Mouse (Mus musculus) CH12.LX (cell line): Measurements from ENCODE around the gene Asl. TPM values are rescaled to one million over a fixed set of nuclear protein-coding genes. Genes with fewer than 3 reads are reported as not detected.

ENCODE experiments used
- DNase-seq: peaks from one replicate; pipeline ENCODE4 v3.0.0-alpha.2; 2013; ENCODE audit errors: extremely low read depth
- H3K27ac ChIP-seq: 2 replicates; pipeline ENCODE4 v1.5.1; 2012; ENCODE audit warnings: low read depth, mild to moderate bottlenecking, control low read depth, moderate library complexity; ENCODE audit not compliant: insufficient read depth
- H3K27me3 ChIP-seq: replicated peaks from 2 replicates; pipeline ENCODE3; 2012; ENCODE audit warnings: inconsistent platforms
- H3K36me3 ChIP-seq, 2 experiments: replicated peaks in 1 of 2; 2 replicates each; pipeline versions ENCODE3 to v1.6.1; 2012; ENCODE audit warnings: inconsistent platforms in 1 of 2, low read length in 1 of 2, mild to moderate bottlenecking in 1 of 2, mixed read lengths in 1 of 2, moderate library complexity in 1 of 2; ENCODE audit not compliant: control insufficient read depth in 1 of 2, insufficient read depth in 1 of 2
- H3K4me1 ChIP-seq, 2 experiments: 2 replicates each; pipeline ENCODE4 v1.6.1; 2012; ENCODE audit warnings: inconsistent platforms in 1 of 2, moderate library complexity in 1 of 2; ENCODE audit not compliant: insufficient read depth in 2 of 2, control insufficient read depth in 1 of 2
- H3K4me2 ChIP-seq: 2 replicates; pipeline ENCODE4 v1.6.1; 2012; ENCODE audit warnings: low read depth, mild to moderate bottlenecking, control low read depth; ENCODE audit not compliant: poor library complexity, insufficient read depth, severe bottlenecking
- H3K4me3 ChIP-seq, 3 experiments: fragments of 150-350 bp in 1 of 3; sonication (generic) in 1 of 3; replicated peaks in 1 of 3; 2 replicates each; pipeline versions ENCODE3 to v1.5.1; 2011 to 2012; ENCODE audit warnings: low read depth in 2 of 3, low read length in 2 of 3, mild to moderate bottlenecking in 2 of 3, moderate library complexity in 2 of 3, control low read depth in 1 of 3, improper control_type of control experiment in 1 of 3, inconsistent platforms in 1 of 3, mixed read lengths in 1 of 3; ENCODE audit not compliant: poor library complexity in 1 of 3
- H3K79me2 ChIP-seq: replicated peaks from 2 replicates; pipeline ENCODE4 v1.6.1; 2012; ENCODE audit warnings: mild to moderate bottlenecking, moderate library complexity; ENCODE audit not compliant: control insufficient read depth, poor library complexity, insufficient read depth, severe bottlenecking; ENCODE audit errors: extremely low read depth
- H3K9ac ChIP-seq: 2 replicates; pipeline ENCODE4 v1.6.1; 2012; ENCODE audit warnings: low read depth, mild to moderate bottlenecking, control low read depth, moderate library complexity; ENCODE audit not compliant: insufficient read depth
- H3K9me3 ChIP-seq: replicated peaks from 2 replicates; pipeline ENCODE3; 2012; ENCODE audit warnings: low read length, inconsistent platforms, mixed read lengths
- CHD1 ChIP-seq: IDR thresholded peaks from 2 replicates; pipeline ENCODE4 v1.6.1; 2012; ENCODE audit warnings: low read depth, low read length, improper control_type of control experiment, inconsistent platforms
- ELF1 ChIP-seq: IDR thresholded peaks from 2 replicates; pipeline ENCODE4 v1.6.1; 2014; ENCODE audit warnings: low read depth, mild to moderate bottlenecking, inconsistent platforms, low read length, improper control_type of control experiment
- ETS1 ChIP-seq: conservative IDR thresholded peaks from 2 replicates; pipeline ENCODE4 v1.6.1; 2012; ENCODE audit warnings: low read depth, mild to moderate bottlenecking, inconsistent platforms, low read length, improper control_type of control experiment, moderate library complexity
- HCFC1 ChIP-seq: IDR thresholded peaks from 2 replicates; pipeline ENCODE4 v1.6.1; 2012; ENCODE audit warnings: low read depth, mild to moderate bottlenecking, inconsistent platforms, low read length, improper control_type of control experiment
- IRF4 ChIP-seq: IDR thresholded peaks from 2 replicates; pipeline ENCODE4 v1.6.1; 2014; ENCODE audit warnings: low read depth, mild to moderate bottlenecking, inconsistent platforms, low read length, improper control_type of control experiment
- JUND ChIP-seq: conservative IDR thresholded peaks from 2 replicates; pipeline ENCODE4 v1.6.1; 2011; ENCODE audit warnings: low read depth, low read length, improper control_type of control experiment
- KAT2A ChIP-seq: IDR thresholded peaks from 2 replicates; pipeline ENCODE4 v1.6.1; 2012; ENCODE audit warnings: low read length, improper control_type of control experiment, inconsistent platforms; ENCODE audit not compliant: insufficient replicate concordance
- MAZ ChIP-seq: IDR thresholded peaks from 2 replicates; pipeline ENCODE4 v1.6.1; 2012; ENCODE audit warnings: low read depth, mild to moderate bottlenecking, inconsistent platforms, low read length, improper control_type of control experiment, moderate library complexity
- PAX5 ChIP-seq: IDR thresholded peaks from 2 replicates; pipeline ENCODE4 v1.6.1; 2012; ENCODE audit warnings: low read length, inconsistent platforms, mixed read lengths
- USF2 ChIP-seq: conservative IDR thresholded peaks from 2 replicates; pipeline ENCODE4 v1.6.1; 2011; ENCODE audit warnings: low read depth, low read length, improper control_type of control experiment
- ZKSCAN1 ChIP-seq: IDR thresholded peaks from 2 replicates; pipeline ENCODE4 v1.6.1; 2012; ENCODE audit warnings: low read depth, inconsistent platforms, low read length, improper control_type of control experiment, borderline replicate concordance
- ZNF384 ChIP-seq: IDR thresholded peaks from 2 replicates; pipeline ENCODE4 v1.6.1; 2012; ENCODE audit warnings: low read depth, low read length, improper control_type of control experiment, inconsistent platforms
- dilution Hi-C: fragments of 300-500 bp; cut with MboI; formaldehyde crosslinking; loops from 2 replicates; pipeline ENCODE4 v1.14.3; 2020; ENCODE audit warnings: low sequenced_read_pairs; ENCODE audit not compliant: extremely low pct_unique_long_range_greater_than_20kb, extremely low pct_ligation_motif_present
- in situ Hi-C: fragments of 300-500 bp; cut with MboI; formaldehyde crosslinking; loops from 3 replicates; pipeline ENCODE4 v1.14.3; 2019; ENCODE audit warnings: low sequenced_read_pairs, low pct_ligation_motif_present, low pct_unique_long_range_greater_than_20kb, mixed read lengths
- polyA plus RNA-seq: library from polyadenylated mRNA; unstranded; fragments of >175 nt; gene quantifications from 2 replicates; pipeline ENCODE4 v1.2.1, GENCODE M21; 2012; ENCODE audit warnings: low read depth; ENCODE audit not compliant: insufficient read length
- total RNA-seq, 2 experiments: library from RNA; depleted of rRNA; stranded (reverse); fragments of 300-350 nt in 1 of 2; fragments of >200 nt in 1 of 2; gene quantifications; 2 replicates each; pipeline ENCODE4 v1.2.3; 2012 to 2014

Asl gene
- total and polyA plus RNA-seq, 3 experiments = 44.8 to 70.4 (median 61.0) TPM

- DNase-seq = peak; percentile 80
- Histone ChIP-seq H3K4me1 (peaks cover 7 to 16% of the 10 kb centered on the region in 2 experiments; a peak in 3 of 4 replicates), H3K9me3 (peaks cover 3% of the 10 kb centered on the region), H3K27ac (no peak overlapping the region), H3K9ac (no peak overlapping the region), H3K4me2 (no peak overlapping the region), H3K79me2 (no peaks in the 10 kb centered on the region; the same call in 1 of the 2 replicates), H3K27me3 (no peaks in the 10 kb centered on the region), H3K4me3 (no peak overlapping the region), H3K36me3 (peaks cover 28 to 41% of the 10 kb centered on the region in 2 experiments)
- dilution Hi-C loops (no loop called here), in situ Hi-C loops (no loop called here)
- TF ChIP-seq ZNF384 = peak; percentile 69; the same call in 1 of the 2 replicates
- TF ChIP-seq JUND = no peak
- TF ChIP-seq ETS1 = 0 out of 2 replicates have a peak, but pooled peaks have one; percentile 19
- 0 out of 2 replicates have a peak, but pooled peaks have one; percentile 40 for TF ChIP-seq ELF1
- no peak for TF ChIP-seq ZKSCAN1
Measured at GRCm38 (mm10) chr5:130062096-130062495, 33.0 kb upstream of the Asl start.

GRCm38 (mm10) chr5:130060329-130060665, 31.2 kb upstream of the Asl start:
- DNase-seq = no peak
- Histone ChIP-seq H3K4me3 (no peak overlapping the region), H3K4me1 (peaks cover 7 to 16% of the 10 kb centered on the region in 2 experiments; a peak in 3 of 4 replicates), H3K27me3 (no peaks in the 10 kb centered on the region), H3K79me2 (no peaks in the 10 kb centered on the region; the same call in 1 of the 2 replicates), H3K9ac (no peak overlapping the region), H3K4me2 (no peak overlapping the region), H3K9me3 (no peaks in the 10 kb centered on the region), H3K36me3 (peaks cover 33 to 50% of the 10 kb centered on the region in 2 experiments), H3K27ac (no peak overlapping the region)
- in situ Hi-C loops = no loop called here
- TF ChIP-seq USF2 (no peak), HCFC1 (no peak)
- dilution Hi-C loops = no loop called here

- no peak overlapping the region for H3K4me2 ChIP-seq
- no peak for TF ChIP-seq ZKSCAN1
- TF ChIP-seq MAZ = no peak
- TF ChIP-seq CHD1 = no peak
- no peak for TF ChIP-seq KAT2A
- TF ChIP-seq PAX5 = no peak
- TF ChIP-seq IRF4 = no peak
- H3K36me3 ChIP-seq = peaks cover 35 to 56% of the 10 kb centered on the region in 2 experiments
- no peaks in the 10 kb centered on the region for H3K27me3 ChIP-seq
- H3K79me2 ChIP-seq = no peaks in the 10 kb centered on the region; the same call in 1 of the 2 replicates
- in situ Hi-C loops (no loop called here), dilution Hi-C loops (no loop called here)
- no peak for DNase-seq
- H3K9me3 ChIP-seq = no peaks in the 10 kb centered on the region
- no peak overlapping the region for H3K9ac ChIP-seq
- no peak overlapping the region for H3K27ac ChIP-seq
- no peak overlapping the region for H3K4me3 ChIP-seq
- peaks cover 7 to 16% of the 10 kb centered on the region in 2 experiments; a peak in 3 of 4 replicates for H3K4me1 ChIP-seq
Measured at GRCm38 (mm10) chr5:130059413-130060328, 30.6 kb upstream of the Asl start.
